Mouse (Mus musculus) liver, postnatal 0 days (tissue): ENCODE measurements around the gene Gon4l. TPM values are rescaled to one million over a fixed set of nuclear protein-coding genes. Genes with fewer than 3 reads are reported as not detected.

Source experiments
- ATAC-seq: fragments of 200-750 bp; cut with Nextera tagmentation; 2 replicates; pipeline ENCODE4 v1.8.0; 2017; ENCODE audit warnings: mild to moderate bottlenecking, moderate library complexity
- DNase-seq: peaks from one replicate; pipeline ENCODE4 v3.0.0-alpha.2; 2016
- H3K27ac ChIP-seq: fragments of 300-500 bp; sonication (generic); 2 replicates; pipeline ENCODE4 v1.5.1; 2014; ENCODE audit warnings: antibody characterized with exemption, moderate library complexity, mild to moderate bottlenecking, low read depth
- H3K27me3 ChIP-seq: fragments of 300-500 bp; sonication (generic); 2 replicates; pipeline ENCODE4 v1.6.1; 2014; ENCODE audit warnings: low read length, control low read depth, mixed read lengths; ENCODE audit not compliant: insufficient read depth
- H3K36me3 ChIP-seq: fragments of 300-500 bp; sonication (generic); replicated peaks from 2 replicates; pipeline ENCODE4 v1.6.1; 2014; ENCODE audit warnings: mild to moderate bottlenecking, control low read depth, low read length, moderate library complexity, mixed read lengths; ENCODE audit not compliant: insufficient read depth
- H3K4me1 ChIP-seq: fragments of 300-500 bp; sonication (generic); 2 replicates; pipeline ENCODE4 v1.6.1; 2014; ENCODE audit warnings: antibody characterized with exemption, mild to moderate bottlenecking, control low read depth; ENCODE audit not compliant: insufficient read depth
- H3K4me2 ChIP-seq: fragments of 300-500 bp; sonication (generic); 2 replicates; pipeline ENCODE4 v1.6.1; 2014; ENCODE audit warnings: low read depth, mild to moderate bottlenecking, low read length, moderate library complexity, mixed read lengths
- H3K4me3 ChIP-seq: fragments of 300-500 bp; sonication (generic); 2 replicates; pipeline ENCODE4 v1.5.1; 2014; ENCODE audit warnings: low read depth, low read length
- H3K9ac ChIP-seq: fragments of 300-500 bp; sonication (generic); replicated peaks from 2 replicates; pipeline ENCODE4 v1.6.1; 2014; ENCODE audit warnings: mild to moderate bottlenecking, moderate library complexity
- H3K9me3 ChIP-seq: fragments of 300-500 bp; sonication (generic); 2 replicates; pipeline ENCODE4 v1.6.1; 2016; ENCODE audit warnings: mild to moderate bottlenecking, control low read depth, low read length, mixed read lengths
- CTCF ChIP-seq: sonication (generic); IDR thresholded peaks from 2 replicates; pipeline ENCODE4 v1.5.1; 2016; ENCODE audit warnings: antibody characterized with exemption, low read depth
- EP300 ChIP-seq: IDR thresholded peaks from 2 replicates; pipeline ENCODE4 v1.6.1; 2016; ENCODE audit warnings: antibody characterized with exemption, low read depth, mild to moderate bottlenecking
- WGBS: fragments of 180-500 bp; shearing (Covaris S2); extraction: QIAGEN DNeasy Blood & Tissue Kit; methylation state at CpG from one replicate; pipeline ENCODE4 v1.1.7; 2014; ENCODE audit not compliant: insufficient replicate concordance; 5-methylcytosine and 5-hydroxymethylcytosine counted together
- polyA plus RNA-seq: library from polyadenylated mRNA; unstranded; fragments of >200 nt; fragmentation: Nextera tagmentation; extraction: Ambion mirVana; gene quantifications from 2 replicates; pipeline ENCODE4 v1.2.1, GENCODE M21; 2015

The Gon4l gene
- polyA plus RNA-seq, 1 experiment from 2014 or later: 1.5 TPM

- peaks cover 77% of the 10 kb centered on the region for H3K36me3 ChIP-seq
- TF ChIP-seq EP300 (no peak), CTCF (no peak)
- WGBS: 82% methylated on average over 3 of the region's 3 CpGs
- H3K27ac ChIP-seq: no peak overlapping the region
- H3K4me1 ChIP-seq: no peaks in the 10 kb centered on the region
- H3K4me3 ChIP-seq: no peak overlapping the region
- no peak overlapping the region for H3K9ac ChIP-seq
- no peak for DNase-seq
- no peak for ATAC-seq
- H3K4me2 ChIP-seq: no peak overlapping the region
- no peaks in the 10 kb centered on the region for H3K9me3 ChIP-seq
- H3K27me3 ChIP-seq: no peaks in the 10 kb centered on the region
These were observed 94.5 kb downstream of the Gon4l start for GRCm38 (mm10) chr3:88929501-88929900.

- no peak overlapping the region for H3K9ac ChIP-seq
- no peak overlapping the region for H3K4me2 ChIP-seq
- WGBS: 90% methylated on average over 10 of the region's 10 CpGs
- H3K9me3 ChIP-seq: no peaks in the 10 kb centered on the region
- no peak overlapping the region for H3K27ac ChIP-seq
- H3K27me3 ChIP-seq: no peaks in the 10 kb centered on the region
- DNase-seq (no peak), ATAC-seq (no peak)
- no peak for TF ChIP-seq CTCF
- no peak for TF ChIP-seq EP300
- H3K4me1 ChIP-seq: no peaks in the 10 kb centered on the region
- H3K36me3 ChIP-seq: peaks cover 46% of the 10 kb centered on the region
- H3K4me3 ChIP-seq: no peak overlapping the region
These were observed 104.0 kb downstream of the Gon4l start for GRCm38 (mm10) chr3:88939071-88939470.

- H3K4me3 ChIP-seq: no peak overlapping the region
- no peaks in the 10 kb centered on the region for H3K27me3 ChIP-seq
- WGBS: 67% methylated on average over 3 of the region's 3 CpGs
- no peak overlapping the region for H3K4me2 ChIP-seq
- no peaks in the 10 kb centered on the region for H3K9me3 ChIP-seq
- no peak overlapping the region for H3K27ac ChIP-seq
- H3K9ac ChIP-seq: no peak overlapping the region
- H3K4me1 ChIP-seq: no peaks in the 10 kb centered on the region
- TF ChIP-seq EP300 (no peak), CTCF (peak; percentile 64)
- DNase-seq (no peak), ATAC-seq (peak; percentile 55)
- peaks cover 44% of the 10 kb centered on the region for H3K36me3 ChIP-seq
These were observed 104.7 kb downstream of the Gon4l start for GRCm38 (mm10) chr3:88939749-88940148.

GRCm38 (mm10) chr3:88942316-88942880 is 107.4 kb downstream of the Gon4l start:
- H3K4me1 ChIP-seq: peaks cover under 1% of the 10 kb centered on the region; the same call in 1 of the 2 replicates
- H3K27me3 ChIP-seq: no peaks in the 10 kb centered on the region
- no peak overlapping the region for H3K4me2 ChIP-seq
- WGBS: 88% methylated on average over 10 of the region's 10 CpGs
- no peak for DNase-seq
- peaks cover 37% of the 10 kb centered on the region for H3K36me3 ChIP-seq
- TF ChIP-seq EP300: no peak
- no peak for TF ChIP-seq CTCF
- no peaks in the 10 kb centered on the region for H3K9me3 ChIP-seq
- no peak overlapping the region for H3K4me3 ChIP-seq
- no peak for ATAC-seq
- no peak overlapping the region for H3K9ac ChIP-seq
- H3K27ac ChIP-seq: no peak overlapping the region

- H3K27ac ChIP-seq: no peak overlapping the region
- H3K36me3 ChIP-seq: peaks cover 25% of the 10 kb centered on the region
- no peak for DNase-seq
- WGBS: 46% methylated on average over 4 of the region's 4 CpGs
- no peak overlapping the region for H3K9ac ChIP-seq
- no peak overlapping the region for H3K4me2 ChIP-seq
- H3K4me1 ChIP-seq: peaks cover 15% of the 10 kb centered on the region
- ATAC-seq: no peak
- H3K9me3 ChIP-seq: no peaks in the 10 kb centered on the region
- TF ChIP-seq CTCF: no peak
- no peak for TF ChIP-seq EP300
- no peaks in the 10 kb centered on the region for H3K27me3 ChIP-seq
- H3K4me3 ChIP-seq: no peak overlapping the region
These were observed 109.1 kb downstream of the Gon4l start for GRCm38 (mm10) chr3:88944109-88944508.

GRCm38 (mm10) chr3:88949786-88950575 is 115.0 kb downstream of the Gon4l start:
- peak; percentile 82 for ATAC-seq
- Histone ChIP-seq H3K9ac (peak overlapping the region; percentile 97), H3K27me3 (no peaks in the 10 kb centered on the region), H3K9me3 (no peaks in the 10 kb centered on the region), H3K36me3 (no peaks in the 10 kb centered on the region), H3K4me3 (peak overlapping the region; percentile 91), H3K4me1 (peaks cover 28% of the 10 kb centered on the region), H3K4me2 (peak overlapping the region; percentile 77), H3K27ac (peak overlapping the region; percentile 99)
- DNase-seq: peak; percentile 93
- no peak for TF ChIP-seq EP300
- TF ChIP-seq CTCF: peak; percentile 29; the same call in 1 of the 2 replicates
- WGBS: under 1% methylated on average over 50 of the region's 92 CpGs
